Mouse (Mus musculus) heart, postnatal 0 days (tissue): ENCODE data around the gene Lrrc40.

ENCODE experiments used
- CTCF ChIP-seq: IDR thresholded peaks from 2 replicates; pipeline ENCODE4 v1.5.1; 2016; ENCODE audit warnings: antibody characterized with exemption, control low read depth, low read depth
- EP300 ChIP-seq: IDR thresholded peaks from 2 replicates; pipeline ENCODE4 v1.6.1; 2016; ENCODE audit warnings: antibody characterized with exemption, low read depth

GRCm38 (mm10) chr3:158036329-158036988, at the start of gene Lrrc40, which contains the start of gene Srsf11:
- no peak for TF ChIP-seq CTCF
- TF ChIP-seq EP300, result peak; percentile 69
